Mouse (Mus musculus): ENCODE measurements at regions not wholly inside any gene's neighbourhood (a gene's known extent, or its start where the extent isn't known, plus 50 kb on each side); places are given as distances from the start of the nearest gene placed in this dataset.

DNA sequence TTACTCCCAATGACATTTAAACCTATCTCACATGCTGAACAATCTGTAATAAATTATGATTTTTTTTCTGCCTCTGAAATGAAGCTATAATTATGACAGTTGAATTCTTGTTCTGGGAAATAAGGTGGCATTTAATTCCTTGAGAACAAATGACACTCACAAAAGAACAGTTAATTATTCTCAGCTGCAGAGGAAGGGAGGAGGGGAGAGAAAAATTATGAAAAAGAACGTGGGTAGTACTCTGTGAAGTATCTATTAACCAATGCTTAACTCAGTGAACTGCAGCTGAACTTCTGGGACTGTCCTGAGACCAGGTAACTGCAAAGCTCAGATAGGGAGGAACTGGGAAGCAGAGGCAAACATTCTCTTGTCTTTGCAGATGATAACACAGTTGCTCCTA is 302.6 kb upstream of the Fam92a start:
- intact Hi-C loops (cut with DNase I), result no loop called here

DNA sequence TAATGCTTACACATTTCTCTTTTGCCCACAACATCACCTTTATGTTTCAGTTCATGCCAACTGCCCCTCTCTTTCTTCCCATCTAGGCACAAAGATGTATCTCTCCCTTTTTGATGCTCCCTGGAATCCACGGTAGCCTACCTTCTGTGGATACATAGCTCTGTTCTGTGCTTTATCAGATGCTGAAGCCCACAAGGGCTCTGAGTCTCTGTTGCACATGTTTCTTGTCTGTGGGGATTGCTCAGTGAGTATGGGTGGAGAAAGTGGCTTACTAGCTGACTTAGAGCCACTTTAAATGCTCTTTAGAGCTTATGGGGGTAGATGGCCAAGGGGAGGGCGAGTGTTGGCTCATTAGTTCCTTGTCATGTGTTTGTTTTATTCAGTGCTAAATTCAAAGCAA is 289.9 kb upstream of the Fam92a start:
- intact Hi-C loops (cut with DNase I), result no loop called here
- no peak for DNase-seq (ENCODE audit: low spot score)

More for the DNA sequence above, 302.6 kb upstream of the Fam92a start:
- DNase-seq (ENCODE audit: low spot score), result no peak

DNA sequence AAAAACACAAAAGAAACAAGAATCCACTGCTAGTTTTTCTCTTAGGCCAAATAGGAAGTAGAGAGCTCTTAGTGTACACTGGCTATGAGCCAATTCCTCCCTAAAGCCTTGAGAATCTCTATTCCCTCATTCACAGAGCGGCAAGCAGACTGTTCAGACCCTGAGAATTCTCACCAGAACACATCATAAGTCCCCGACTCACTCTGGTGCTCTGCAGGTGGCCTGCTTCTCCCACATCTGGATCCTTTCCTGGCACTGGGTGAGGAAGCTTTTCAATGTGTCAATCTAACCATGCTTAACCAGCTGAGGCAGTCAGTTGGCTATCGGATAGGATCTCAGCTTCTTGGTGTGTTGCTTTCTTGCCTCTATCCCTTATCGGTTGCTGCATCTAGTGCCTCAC is 289.4 kb upstream of the Fam92a start:
- intact Hi-C loops (cut with DNase I), result no loop called here
- no peak for DNase-seq (ENCODE audit: low spot score)

DNA sequence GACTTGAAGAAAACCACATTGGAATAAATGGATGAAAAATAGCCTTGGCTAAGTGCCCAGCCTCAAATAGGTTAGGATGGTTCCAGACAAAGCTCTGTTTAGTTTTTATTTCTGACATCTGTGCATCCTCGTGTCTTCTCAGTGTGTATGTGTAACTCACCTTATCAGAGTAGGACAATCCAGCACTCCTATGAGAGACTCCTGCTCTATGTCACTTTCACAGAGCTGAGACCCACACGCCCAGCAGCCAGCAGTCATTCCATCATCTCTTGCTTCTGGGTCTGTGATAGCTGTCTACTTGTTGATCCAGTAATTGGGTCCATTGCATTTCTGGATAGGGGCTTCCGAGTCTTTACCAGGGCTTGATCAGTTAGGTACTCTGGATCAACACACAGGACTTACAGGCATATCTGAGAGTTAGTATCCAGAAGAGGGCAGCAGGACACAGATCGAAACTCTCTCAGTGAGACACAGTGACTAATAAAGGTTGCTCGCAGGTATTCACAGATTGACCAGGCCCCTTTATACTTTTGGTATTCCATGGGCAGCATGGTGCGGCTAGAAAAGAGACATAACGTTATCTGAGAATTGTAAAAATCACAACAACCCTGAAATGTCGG is 286.3 kb upstream of the Fam92a start:
- DNase-seq (ENCODE audit: low spot score), result no peak
- intact Hi-C loops (cut with DNase I), result no loop called here

DNA sequence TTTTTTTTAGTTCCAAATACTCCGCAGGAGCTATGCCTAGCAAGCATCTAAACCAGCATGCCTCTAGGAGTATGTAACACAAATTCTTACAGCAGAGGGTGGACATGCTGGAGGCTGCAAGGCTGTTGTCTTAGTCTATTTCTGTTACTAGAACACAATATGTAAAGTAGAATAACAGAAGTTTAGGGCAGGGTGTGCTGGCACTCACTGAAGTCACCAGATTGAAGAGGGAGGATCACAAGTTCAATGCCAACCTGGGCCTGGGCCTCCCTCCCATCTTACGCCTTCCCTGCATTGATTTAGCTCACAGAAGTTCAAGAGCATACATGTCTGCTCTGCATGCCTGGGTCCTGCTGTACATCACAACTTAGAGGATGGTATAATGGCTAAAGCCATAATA is 280.3 kb upstream of the Fam92a start:
- intact Hi-C loops (cut with DNase I), result no loop called here

DNA sequence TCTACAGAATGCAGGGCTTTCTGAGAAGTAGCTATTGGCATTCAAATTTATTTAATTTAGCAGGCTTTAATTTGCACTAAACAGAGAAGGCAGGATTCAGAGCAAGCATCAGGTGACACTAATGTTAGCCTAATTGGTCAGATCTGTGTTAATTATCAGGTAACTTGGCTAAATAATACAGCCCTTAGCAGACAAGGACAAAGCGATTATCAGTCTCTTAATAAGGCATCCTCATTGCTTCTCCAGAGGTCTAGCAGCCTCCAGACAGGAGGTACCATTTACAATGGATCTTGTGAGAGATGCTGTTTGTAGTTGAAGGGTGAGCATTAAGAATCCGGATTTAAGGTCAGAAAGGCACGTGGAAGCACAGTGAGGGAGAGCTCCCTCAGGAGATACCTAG is 253.7 kb upstream of the Fam92a start:
- intact Hi-C loops (cut with DNase I), result no loop called here
- DNase-seq (ENCODE audit: low spot score), result no peak

More for the DNA sequence above, 280.3 kb upstream of the Fam92a start:
- DNase-seq (ENCODE audit: low spot score), result no peak

DNA sequence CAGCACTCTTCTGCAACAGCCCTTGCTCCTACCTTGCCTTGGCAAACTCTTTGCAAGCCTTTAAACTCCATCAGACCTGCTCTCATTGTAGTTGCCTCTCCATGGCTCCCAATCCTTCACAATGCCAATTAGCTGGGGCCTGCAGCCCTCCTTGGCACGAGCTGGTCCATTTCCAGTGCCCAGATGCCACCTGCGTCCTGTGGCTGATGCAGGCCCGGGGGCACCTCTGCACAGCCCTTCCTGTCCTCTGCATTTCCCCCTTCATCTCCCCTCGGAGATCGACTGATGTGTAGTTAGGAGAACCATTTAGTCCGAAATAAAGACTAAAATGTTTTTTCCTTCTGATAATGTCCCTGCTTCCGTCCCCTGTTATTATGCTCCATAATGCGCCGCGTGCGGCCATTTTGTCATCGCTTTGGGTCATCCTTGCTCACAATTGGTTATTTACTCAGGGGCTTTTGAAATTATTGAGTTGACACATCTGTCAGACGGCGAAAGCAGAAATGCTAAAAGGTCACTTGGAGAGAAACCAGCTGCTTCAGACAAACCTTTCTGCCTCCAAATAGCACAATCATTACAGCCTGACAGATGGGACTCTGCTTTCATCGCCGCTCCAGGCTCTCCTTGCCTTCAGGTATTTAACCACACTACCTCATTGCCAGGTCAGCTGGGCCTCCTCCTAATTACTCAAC is 250.0 kb upstream of the Fam92a start:
- no peak for DNase-seq (ENCODE audit: low spot score)
- intact Hi-C loops (cut with DNase I), result no loop called here

DNA sequence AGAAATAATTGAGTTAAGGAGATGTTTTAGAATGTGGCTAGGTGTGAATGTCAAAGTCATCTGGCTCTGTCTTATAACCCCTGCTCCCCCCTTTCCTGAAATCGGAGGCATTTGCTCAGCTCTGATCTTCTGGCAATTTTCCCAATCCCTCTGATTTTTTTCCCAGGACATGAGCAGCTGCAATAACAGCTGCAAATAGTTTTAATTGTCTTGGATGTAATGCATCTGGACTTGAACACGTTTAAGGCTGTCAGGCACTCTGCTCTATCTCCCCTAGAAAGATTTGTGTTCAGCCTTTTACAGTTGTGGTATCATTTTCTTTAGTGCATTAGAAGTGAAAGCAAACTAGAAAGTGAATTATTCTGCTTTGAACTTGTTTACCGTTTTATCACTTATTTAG is 246.3 kb upstream of the Fam92a start:
- no peak for DNase-seq (ENCODE audit: low spot score)
- intact Hi-C loops (cut with DNase I), result no loop called here

DNA sequence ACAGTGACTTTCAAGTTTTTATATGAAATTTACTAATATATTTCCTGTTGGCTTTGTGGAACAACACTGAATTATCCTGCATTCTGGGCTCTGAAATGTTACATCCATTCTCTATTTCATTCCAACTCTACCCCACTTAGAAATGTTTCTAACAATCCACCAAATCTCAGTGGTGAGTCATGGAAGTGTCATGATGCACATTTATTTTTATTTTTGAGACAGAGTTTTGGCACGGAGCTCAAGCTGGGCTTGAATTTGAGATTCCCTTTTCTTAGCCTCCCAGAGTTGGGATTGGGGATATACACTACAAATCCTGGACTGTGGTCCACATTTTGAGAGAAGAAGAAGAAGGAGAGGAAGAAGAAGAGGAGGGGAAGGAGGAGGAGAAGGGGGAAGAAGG is 223.5 kb upstream of the Fam92a start:
- intact Hi-C loops (cut with DNase I), result no loop called here
- DNase-seq (ENCODE audit: low spot score), result no peak

DNA sequence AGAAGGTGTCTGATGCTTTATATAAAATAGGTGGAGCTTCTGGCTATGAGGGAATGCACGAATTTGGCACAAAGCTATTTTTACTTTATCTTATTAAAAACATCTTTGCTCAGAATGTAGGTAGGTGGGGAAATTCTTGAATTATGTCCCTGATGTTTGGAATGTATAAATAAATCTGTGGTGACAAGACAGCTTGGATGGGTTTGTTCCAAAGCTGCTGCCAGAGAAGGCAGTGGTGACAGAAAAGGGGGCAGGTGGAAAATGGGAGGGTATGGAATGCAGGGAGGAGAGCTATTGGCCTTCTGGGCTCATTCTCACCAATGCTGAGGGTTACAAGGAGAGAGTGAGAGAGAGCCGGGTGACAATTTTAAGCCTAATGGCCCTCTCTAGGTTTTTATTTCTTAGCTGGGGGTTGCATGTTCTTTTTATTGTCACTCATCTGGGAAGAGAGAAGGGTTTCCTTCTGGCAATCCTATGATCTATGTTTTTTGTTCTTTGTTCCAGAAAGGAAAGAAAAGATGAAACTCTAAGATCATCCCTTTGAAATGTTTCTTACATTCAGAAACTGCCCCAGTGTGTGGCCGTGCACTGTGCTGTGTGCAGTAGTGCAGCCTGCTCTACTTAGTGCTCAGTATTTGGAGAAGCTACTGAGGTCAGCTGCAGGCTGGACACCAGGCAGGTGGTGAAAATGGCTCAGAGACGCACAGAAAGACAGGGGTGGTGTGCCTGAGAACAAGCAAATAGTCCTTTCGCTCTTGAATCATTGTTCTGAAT is 205.2 kb upstream of the Fam92a start:
- no peak for DNase-seq (ENCODE audit: low spot score)
- intact Hi-C loops (cut with DNase I), result no loop called here

DNA sequence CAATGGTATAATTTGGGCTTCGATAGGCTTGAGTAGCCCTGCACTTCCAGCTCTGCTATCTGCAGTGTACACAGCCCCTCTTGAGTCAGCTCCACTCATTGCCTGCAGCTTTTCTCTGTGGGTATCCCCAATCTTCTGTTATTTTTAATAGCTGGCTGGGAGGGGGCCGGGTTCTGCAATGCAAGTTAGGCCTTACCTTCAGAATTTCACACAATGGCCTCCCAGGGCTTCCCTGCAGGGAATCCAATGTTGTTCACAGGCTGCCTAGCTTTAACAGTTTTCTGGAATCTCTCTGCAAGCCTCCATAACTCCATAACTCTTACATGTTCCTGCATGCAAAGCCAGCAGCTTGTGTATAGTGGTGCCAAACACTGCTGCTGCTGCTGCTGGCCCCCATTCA is 197.7 kb upstream of the Fam92a start:
- no peak for DNase-seq (ENCODE audit: low spot score)
- intact Hi-C loops (cut with DNase I), result no loop called here

DNA sequence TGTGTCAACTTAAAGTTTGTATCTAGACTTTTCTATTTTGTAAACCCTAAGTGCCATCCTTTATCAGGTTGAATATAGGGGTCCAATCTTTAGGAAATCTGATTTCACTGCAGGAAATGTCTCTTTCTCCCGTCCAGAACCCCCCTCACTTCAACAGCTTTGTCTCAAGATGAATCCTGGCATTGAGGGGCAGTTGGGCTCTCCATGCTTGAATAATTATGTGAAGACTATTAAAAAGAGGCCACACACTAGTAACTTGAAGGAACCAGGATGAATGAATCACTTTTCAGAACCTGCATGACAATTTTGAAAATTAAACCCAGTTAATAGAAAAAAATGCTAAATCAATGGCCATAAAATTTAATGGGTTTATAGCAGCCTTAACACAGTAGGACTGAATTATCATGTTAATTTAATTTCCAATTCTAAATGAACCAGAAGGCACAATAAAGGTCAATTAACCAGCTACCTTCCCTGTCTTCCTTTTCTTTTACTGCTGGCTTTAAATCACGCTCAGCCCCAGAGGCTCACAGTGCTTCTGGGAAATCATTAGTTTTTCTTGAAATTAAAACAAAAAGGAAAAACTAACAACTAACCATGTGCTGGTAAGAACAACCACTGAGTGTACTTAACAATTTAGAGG is 185.3 kb upstream of the Fam92a start:
- DNase-seq (ENCODE audit: low spot score), result no peak
- intact Hi-C loops (cut with DNase I), result no loop called here

DNA sequence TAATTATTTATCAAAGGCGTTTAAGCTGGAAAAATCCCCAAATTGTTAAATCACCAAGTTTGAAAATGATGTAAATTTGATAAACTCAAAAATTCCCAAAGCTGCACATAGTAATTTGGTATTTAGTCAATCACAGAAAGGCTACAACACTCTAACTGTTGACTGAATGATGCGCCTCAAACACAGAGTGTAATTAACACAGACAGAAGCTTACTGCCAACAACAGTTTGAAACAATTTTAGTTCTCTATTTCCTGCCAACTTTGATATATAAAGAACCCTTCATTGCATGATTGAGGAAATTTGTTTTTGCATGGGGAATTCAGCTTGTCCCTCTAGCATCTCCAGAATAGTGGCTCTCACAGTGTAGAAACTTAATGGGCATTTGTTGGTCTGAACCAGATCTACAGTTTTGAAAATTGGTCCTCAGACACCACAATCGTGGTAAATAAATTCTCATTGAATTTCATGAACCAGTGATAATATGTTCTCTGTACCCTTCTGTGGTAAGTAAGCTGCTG is 181.6 kb upstream of the Fam92a start:
- DNase-seq (ENCODE audit: low spot score), result no peak
- intact Hi-C loops (cut with DNase I), result no loop called here

DNA sequence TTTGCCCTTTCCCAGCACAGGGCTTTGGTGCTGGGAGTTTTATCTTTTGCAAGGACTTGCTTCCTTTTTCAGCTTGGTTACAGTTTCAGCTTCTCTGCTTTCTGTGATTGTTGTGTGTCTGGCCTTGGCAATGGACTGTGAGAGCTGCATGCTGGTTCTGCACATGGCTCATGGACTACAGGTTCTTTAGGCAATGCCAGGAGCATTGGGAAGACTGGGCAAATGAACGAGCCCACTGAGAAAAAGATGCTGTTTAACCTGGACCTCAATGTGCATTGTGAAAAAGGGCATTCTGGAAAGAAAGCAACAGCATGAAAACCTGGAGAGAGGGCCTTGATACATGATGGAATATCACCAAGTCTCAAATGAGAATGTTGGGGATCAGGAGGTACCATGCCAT is 167.4 kb upstream of the Fam92a start:
- intact Hi-C loops (cut with DNase I), result no loop called here
- DNase-seq (ENCODE audit: low spot score), result no peak

DNA sequence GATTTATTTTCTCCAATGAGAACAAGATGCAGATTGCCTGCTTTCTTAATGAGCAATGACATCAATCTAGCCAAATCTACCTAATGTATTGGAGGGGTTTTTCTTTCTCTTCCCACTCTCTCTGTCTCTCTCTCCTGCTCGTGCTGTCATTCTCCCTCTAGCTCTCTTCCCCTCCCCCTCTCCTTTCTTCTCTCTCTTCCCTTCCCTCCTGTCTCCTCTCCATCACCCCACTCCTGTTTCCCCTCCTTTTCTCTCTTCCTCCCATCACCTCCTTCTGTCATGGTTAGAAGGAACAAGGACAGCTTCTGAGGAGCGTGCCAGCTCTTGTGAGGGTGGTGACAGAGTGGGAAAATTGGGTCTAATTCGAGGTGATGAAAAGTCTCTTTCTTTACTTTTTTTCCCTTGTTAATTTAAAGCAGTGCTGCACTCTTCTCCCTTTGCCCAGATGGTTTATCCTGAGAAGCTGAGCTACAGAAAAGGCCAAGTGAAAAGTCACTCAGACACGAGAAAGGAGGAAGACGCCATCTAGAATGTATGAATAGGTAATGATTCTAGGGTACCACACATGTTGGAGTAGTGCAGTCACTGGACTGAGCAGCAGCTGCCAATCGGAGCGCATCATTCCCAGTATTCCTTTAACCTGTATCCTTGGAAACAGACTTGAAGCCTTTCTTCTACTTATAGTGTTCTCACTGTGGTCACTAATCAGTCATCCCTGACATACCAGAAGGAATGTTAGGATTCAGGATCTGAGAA is 163.2 kb upstream of the Fam92a start:
- DNase-seq (ENCODE audit: low spot score), result no peak
- intact Hi-C loops (cut with DNase I), result no loop called here

DNA sequence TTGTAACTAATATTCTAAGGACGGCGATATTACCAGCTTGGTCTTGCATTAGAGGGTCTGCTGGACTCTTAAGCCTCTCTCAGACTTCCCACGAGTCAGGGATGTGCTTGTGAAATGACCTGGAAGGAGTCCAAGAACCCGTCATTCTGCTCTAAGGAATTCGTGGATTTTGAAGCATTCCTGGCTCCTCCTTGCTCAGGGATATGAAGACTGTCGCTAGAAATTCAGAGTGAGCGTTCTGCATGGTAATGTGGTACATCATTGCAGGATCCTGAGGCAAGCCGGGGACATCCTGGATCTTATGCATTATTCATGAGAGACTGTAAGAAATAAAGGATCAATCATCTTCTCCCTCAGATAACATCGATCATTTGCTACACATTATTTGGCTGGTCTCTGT is 162.6 kb upstream of the Fam92a start:
- intact Hi-C loops (cut with DNase I), result no loop called here
- DNase-seq (ENCODE audit: low spot score), result no peak

DNA sequence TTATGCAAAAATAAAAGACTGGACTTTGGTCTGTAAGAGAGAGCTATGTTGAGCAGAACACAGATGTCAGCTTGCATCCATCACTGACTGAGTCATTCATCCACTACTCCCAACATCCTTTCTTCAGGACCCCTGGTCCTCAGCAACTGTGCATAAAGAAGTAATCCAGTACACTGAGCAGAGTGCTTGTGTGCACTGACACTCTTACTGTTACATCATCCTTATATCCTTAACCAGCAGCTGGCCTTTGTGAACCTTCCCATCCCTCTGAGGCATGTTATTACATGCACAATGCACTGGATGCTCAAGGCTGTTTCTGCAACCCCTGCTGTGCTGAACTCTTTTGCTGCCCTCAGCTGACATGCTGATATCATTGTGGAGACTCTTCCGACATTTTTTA is 144.2 kb upstream of the Fam92a start:
- intact Hi-C loops (cut with DNase I), result no loop called here
- DNase-seq (ENCODE audit: low spot score), result no peak

DNA sequence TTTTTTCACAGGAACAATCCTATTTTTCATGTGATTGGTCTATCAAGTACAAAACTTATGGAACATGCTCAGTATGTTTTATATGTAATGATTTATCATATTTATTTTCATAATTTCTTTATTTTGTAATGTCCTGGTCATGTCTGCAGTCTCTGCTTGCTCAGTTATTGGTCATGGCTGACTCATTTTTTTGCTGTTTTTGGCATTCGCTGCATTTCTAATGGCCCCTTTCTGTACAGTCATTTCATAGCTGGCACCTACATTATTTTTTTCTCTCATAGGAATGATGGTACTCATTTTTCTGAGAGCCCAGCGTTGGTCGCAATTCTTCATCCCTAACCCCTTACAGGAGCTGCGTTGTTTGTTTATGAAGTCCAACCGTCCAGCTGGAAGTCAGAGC is 136.5 kb upstream of the Fam92a start:
- intact Hi-C loops (cut with DNase I), result no loop called here
- DNase-seq (ENCODE audit: low spot score), result no peak

DNA sequence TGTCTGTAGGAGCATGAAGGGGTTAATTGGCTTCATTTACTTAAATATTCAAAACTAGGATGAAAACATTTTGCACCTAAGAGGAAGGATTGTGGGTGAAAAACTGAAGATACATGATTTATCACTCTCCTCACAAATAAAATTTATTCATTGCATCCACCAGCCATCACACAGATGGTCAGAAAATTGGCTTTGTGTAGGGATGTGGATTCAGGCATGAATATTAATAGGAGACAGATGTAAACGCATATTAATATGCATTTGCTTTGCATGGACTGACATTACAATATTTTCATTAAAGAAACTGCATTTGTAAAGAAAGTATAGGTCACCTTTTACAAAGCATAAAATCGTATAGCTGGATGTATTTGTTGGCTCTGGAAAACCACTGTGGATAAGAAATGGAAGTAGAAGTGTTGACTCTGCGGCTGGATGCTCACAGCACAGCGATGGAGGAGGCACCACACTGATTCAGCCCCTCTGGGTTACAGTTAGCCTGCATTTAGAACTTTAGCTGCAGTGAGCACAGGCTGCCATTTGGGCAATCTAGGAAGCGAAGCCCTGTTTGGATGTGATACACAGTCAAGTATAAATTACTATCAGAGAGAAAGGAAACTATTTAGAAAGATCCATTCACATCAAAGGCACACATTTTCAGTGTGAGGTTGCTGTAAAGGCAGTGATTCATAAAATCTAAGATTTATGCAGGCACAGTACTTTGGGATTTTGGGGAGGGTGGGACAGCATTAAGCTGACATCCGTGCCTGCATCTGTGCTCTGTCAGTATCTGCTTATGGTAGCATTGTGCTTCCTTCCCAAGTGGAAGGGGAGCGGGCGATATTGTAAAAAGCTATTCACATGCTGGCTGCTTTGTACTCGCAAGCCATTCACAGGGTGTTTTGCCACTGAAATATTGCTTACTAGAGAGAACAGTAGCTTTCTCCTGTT is 135.1 kb upstream of the Fam92a start:
- intact Hi-C loops (cut with DNase I), result no loop called here
- no peak for DNase-seq (ENCODE audit: low spot score)
